Mouse (Mus musculus) T-cell, adult 2 months (primary cell): ENCODE measurements around the gene Slc46a1.

Experiments
- DNase-seq: peaks from one replicate; pipeline ENCODE4 v3.0.0; 2022; ENCODE audit warnings: low spot score

The Slc46a1 gene

DNA sequence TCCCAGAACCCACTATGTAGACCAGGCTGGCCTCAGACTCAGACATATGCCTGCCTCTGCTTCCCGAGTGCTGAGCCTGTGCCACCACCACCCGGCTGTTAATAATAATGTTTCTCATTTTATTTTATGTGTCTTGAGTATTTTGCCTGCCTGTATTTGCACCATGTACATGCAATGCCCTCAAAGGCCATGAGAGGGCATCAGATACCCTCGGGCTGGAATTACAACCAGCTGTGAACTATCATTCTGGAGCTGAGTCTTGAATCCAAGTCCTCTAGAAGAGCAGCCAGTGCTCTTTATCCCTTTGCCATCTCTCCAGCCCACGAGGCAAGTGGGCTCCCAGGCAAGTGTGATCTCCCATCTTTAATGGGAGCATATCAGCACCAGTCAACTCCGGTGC, 10.2 kb upstream of the Slc46a1 start:
- DNase-seq, result peak; percentile 33

DNA sequence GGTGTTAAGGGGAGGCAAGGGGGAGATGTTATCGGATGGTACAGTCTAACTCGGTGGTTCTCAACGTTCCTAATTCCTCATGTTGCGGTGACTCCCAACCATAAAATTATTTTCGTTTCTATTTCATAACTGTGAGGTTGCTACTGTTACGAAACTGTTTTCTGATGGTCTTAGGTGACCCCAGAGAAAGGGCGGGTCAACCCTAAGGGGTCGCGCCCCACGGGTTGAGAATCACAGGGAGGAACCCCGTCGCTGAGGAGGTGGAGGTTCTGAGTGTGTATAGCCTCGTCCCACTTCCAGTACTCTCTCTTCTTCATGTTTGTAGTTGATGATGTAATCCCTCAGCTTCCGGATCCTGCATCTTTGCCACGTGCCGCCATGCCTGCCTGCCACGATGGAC, 6.8 kb upstream of the Slc46a1 start:
- no peak for DNase-seq

DNA sequence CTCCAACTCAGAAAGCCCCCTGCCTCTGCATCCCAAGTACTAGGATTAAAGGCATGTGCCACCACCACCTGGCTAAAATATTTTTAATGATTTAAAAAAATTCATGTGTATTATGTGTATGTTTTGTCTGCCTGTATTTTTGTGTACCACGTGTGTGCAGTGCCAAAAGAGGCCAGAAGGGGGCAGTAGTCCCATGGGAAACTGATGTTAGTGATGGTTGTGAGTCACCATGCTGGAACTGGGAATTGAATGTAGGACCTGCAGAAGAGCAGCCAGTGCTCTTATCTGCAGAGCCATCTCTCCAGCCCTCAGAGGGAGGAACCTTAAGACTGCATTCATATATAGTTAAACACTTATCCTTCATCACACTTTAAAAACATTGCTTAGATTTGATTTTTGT, 3.6 kb upstream of the Slc46a1 start:
- no peak for DNase-seq

DNA sequence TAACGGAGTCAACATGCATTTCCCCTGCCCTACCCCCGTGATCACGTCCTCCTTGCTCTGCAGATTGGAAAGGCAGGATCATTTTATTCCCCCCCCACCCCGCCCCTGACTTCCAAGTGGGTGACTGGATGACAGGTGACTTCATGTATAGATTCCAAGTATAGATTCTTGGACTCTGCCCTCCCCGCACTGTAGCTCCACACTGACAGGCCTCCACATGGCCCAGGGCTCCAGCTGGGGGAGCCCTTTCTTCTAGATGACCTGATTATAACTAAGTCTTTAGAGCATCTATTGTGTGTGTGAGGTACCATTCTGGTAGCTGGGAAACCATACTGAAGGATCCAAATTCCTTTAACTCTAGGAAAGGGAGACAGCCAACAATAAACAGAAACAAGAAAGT, 2.8 kb upstream of the Slc46a1 start:
- DNase-seq, result no peak

DNA sequence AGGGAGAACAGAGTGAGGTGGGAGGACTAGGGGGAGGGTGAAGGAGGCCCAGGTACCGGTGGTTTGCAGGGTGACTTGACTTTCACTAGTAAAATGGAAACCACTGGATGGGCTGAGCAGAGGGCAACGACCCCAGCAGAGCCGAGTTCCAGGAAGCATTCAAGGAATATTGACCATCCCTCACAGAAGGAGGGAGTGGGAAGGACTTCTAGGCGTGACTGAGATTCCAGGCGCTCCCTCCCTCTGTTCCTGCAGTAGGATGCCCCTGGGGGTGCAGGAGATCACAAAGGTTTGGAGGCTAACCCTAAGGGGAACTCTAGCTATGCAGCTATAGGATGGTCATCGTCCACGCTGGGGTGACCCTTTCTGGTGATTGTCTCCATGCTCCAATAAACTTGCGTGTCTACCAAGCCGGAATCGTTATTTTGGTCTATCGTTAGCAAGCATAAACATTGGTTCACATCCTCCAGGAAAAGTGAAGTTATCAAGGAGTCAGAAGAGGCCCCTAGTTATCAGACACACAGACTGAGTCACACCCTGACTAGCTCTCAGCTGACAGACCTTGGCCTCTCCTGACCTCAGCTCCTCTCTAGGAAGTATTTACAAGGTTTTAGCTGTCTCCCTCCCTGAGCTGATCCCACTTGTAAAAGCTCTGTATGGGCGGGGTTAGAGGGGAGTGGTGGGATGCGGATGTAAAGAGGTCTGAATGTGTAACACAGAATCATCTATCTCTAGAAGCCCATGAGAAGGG, 2.0 kb upstream of the Slc46a1 start:
- no peak for DNase-seq

DNA sequence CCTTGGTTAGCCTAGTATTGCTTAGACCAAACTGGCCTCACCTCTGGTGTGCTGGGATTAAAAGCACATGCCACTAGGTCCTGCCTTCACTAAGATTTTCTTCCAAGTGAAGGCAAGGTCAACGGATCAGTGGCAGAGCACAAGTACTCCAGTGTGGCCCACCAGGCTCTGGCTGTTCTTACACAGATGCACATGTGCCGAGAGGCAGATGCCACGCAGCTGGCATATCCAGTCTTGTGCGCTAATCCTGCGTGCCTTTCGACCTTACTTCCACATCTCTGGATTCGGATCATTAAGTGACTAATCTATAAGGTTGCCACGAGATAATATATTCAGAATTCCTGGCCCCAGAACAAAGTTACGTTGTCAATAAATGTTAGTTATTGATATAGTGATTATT, 381 bp upstream of the Slc46a1 start:
- no peak for DNase-seq

DNA sequence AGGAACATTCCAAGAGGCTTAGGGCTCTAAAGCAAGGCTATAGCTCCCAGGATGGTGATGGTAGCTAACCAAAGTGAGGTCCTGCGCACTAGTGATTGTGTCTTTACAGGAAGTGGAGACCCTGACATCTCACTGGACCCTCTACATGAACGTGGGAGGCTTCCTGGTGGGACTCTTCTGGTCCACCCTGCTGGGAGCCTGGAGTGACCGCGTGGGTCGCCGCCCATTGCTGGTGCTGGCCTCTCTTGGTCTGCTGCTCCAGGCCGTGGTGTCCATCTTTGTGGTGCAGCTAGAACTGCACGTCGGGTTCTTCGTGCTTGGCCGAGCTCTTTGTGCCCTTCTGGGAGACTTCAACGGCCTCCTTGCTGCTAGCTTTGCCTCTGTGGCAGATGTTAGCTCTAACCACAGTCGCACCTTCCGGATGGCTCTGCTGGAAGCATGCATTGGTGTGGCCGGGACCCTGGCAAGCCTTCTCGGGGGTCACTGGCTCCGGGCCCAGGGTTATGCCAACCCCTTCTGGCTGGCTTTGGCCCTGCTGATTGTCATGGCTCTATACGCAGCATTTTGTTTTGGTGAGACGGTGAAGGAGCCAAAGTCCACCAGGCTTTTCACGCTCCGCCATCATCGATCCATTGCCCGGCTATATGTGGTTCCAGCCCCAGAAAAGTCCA, 880 bp downstream of the Slc46a1 start:
- no peak for DNase-seq

DNA sequence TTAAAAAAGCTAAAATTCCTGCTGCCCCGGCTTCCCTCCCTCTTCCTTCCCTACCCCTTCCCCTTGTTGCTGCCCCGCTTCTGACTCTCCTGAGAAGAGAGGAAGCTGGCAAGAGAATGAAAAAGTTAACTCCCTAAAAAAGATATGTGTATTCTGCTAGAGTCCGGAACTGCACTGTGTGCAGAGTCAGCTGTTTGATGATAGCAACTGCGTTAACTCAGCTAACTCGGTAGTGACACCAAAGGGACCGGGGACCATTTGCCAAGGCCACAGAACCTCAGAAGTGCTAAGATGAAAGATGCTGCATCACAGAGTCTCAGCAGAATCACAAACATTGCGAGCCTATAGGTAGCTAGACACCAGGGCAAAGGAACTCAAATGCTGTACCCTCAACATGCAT, 2.0 kb downstream of the Slc46a1 start:
- DNase-seq, result no peak

DNA sequence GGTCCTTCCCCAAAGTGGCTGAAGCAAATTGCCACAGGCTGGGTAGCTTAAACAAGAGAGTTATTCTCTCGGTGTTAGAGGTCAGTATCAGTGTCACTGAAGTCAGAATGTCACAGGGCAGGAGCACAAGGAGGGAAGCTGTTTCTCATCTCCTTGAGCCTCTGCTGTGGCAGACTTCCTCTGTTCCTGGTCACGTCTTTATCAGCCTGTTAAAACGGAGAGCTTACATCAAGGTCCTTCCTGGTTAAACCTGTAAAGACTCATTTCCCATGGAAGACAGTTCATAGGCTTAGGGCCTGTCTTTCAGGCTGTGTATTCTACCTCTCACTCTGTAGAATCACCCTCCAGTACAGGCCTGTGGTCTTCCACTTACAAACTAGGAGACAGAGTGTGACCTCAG, 2.4 kb downstream of the Slc46a1 start:
- no peak for DNase-seq

DNA sequence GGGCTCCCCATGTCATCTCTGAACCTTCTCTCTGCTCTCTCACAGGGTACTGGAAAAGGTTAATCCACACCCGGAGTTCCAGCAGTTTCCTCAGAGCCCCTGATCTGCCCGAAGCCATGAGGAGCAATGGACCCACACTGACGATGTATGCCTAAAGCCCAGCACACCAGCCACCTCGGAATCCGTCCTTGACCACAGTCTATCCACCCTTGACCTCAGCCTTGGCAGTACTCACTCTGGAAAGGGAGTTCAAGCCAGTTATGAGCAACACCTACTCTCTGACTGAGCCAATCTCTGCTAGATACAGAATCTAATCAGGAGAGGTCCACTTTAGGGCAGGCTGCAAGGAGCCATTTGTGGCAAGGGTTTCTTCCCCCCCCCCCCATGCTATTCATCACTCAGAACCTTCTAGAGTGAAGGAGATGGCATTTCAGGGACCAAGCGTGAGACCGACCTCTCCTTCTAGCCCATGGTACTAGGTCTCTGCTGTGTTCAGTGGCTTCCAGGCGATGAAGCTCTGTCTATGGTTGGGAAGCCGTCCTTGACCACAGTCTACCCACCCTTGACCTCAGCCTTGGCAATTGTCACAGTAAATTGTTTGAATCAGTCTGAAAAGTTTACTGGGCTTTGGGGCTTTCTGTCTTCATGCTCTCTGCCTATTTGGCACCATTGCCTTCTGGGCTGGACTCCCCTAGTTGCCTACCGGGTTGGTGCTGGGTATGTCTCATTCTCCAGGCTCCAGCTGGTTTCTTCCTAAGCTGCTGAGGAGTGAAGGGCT, 6.0 kb downstream of the Slc46a1 start:
- no peak for DNase-seq

DNA sequence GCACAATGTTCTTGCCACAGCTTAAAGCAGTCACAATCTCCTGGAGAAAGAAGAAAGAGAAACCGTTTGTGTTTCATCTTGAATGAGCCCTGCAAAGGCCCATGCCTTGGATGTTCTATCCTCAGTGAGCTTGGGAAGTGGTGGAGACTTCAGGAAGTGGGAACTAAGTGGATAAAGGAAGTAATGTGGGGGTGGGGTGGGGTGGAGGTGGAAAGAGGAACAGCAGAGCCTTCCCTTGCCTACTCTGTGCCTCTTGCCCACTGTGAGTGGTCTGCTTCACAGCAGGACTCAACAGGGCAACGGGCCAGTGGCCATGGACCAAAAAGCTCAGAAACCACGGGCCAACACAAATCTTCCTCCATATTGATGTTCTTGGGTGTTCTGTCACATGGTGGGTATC, 9.8 kb downstream of the Slc46a1 start:
- no peak for DNase-seq

DNA sequence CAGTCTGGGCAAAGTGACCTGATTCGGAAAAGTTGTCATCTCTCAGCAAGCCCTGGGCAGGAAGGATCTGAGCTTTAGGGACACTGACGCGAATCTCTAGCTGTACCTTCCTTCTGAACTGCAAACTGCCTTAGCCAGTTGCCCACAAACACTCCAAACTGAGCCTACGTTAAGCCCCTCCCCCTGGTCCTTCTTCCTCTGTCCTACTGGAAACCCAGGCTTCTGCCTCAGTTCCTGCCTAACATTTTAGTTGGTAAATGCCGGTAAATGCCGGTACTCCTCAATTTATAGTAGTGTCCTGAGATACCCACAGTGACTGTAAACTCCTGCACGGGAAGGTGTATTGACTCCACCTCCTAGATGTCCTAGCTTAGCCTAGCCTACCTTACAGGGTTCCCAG, 18.1 kb downstream of the Slc46a1 start:
- DNase-seq, result no peak

DNA sequence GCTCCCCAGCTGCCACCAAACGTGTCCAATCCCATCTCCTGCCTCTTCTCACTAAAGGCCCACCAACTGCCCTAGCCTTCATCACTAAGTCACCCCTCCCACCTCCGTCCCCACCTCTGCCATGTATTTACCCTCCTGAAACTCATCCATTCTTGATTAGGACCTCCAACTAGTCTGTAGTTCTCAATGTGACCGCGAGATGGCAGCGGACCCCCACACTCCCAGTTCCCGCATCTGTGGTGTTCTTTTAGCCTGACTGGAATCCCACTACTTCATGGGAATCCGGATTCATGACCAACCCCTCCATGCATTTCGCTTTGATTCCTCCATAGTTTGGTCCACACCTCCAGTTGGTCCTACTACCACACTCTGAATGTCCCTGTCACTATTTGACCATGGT, 22.7 kb downstream of the Slc46a1 start:
- peak; percentile 56 for DNase-seq

DNA sequence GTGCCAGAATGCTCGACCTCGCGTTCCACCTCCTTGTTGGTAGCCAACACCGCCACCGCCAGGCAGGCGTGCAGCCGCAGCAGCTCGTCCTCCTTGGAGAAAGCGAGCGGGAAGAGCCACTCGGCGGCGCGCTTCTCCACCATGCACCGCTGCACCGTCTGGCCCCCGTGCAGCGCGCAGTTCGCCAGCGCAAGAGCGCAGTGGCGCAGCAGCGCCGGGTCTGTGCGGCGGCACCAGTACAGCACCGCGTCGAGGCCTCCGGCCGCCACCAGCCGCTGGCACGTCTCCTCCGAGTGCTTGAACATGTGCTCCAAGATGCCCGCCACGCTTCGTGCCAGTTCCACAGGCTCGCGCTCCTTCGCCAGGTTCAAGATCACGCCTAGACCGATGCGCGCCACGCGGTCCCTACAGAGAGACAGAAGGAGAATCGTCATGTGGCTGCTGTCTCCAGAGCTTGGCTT, 25.3 kb downstream of the Slc46a1 start:
- no peak for DNase-seq

DNA sequence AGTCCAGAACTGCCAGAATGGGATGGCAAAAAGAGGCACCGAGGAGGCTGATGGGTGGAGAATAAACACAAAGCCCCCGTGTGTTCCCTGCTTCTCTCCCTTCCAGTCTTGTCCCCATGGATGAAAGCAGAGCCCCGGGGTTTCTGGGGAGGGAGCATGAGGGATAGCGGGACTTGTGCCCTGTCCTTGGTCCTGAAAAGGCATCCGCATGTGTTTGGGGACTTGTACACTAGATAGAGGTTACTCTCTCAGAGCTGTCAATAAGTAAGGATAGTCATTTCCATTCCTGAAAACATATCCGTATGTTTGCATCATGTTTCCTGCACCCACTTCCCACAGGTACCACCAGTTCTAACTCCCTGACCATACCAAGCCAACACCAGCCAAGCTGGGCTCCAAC, 30.4 kb downstream of the Slc46a1 start:
- DNase-seq, result no peak

DNA sequence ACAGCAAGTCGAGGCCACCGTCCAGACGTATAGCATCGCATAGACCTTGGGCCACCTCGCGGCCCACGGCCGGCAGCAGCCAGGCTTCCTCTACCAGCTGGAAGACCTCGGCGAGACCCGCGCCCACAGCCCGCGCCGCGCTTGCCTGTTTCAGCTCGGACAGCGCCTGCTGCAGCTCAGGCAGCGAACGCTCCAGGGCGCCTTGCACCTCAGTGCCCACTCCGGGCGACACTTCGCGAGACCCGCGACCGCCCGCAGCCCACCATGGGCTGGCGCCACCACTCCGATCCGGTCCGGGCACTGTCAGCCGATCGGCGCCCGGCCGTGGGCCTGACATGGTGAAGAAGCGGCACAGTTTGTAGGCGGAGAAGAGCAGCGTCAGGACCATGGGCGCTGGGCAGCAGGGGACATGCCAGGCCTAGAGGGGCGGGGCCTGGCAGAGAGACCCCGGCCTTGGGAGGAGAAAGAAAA, 31.6 kb downstream of the Slc46a1 start:
- peak; percentile 12 for DNase-seq

DNA sequence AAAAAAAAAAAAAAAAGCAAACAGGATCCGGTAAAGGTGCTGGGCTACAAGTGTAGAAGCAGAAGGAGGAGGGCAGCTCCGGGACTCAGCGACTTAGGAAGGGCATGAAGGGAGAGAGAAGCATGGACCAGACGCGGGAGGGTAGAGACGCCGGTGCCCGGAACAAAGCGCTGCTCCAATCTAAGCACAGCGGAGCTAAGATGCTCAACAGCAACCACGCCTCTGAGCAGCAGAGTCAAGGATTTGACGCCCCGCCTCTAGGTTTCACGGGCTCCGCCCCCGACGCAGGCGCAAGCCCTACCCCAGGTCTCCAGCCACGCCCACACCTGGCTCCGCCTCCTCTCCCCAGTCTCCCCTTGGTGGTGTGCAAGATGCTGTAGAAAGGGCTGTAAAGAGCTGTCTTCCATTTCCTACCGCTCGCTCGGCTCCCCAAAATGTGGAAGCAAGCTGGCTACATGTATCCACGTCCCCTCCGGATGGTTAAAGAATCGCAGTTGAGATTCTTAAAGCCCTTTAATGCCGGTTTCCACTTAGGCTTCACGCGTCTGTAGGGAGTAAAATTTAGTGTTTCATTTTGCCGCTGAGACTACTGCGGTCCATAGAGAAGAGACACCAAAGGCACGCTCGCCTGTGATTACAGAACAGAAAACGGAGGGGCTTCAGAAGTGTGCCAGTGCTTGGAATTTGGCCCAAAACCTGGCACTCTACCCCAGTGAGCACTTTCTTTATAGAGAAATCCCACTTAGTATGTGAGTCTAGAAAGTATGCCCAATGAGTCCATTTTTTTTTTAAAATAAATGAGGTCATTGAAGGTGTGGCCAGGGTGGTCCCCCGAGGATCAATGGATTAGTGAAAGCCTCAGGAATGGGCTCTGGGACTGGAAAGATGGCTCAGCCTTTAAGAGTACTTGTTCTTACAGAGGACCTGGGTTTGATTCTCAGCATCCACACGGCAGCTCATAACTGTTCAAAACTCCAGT, 32.3 kb downstream of the Slc46a1 start, which contains the start of gene Sarm1:
Gene Sarm1, minus strand, starts transcription at position 211 of the 979 bp plus-strand sequence.
- peak; percentile 98 for DNase-seq

DNA sequence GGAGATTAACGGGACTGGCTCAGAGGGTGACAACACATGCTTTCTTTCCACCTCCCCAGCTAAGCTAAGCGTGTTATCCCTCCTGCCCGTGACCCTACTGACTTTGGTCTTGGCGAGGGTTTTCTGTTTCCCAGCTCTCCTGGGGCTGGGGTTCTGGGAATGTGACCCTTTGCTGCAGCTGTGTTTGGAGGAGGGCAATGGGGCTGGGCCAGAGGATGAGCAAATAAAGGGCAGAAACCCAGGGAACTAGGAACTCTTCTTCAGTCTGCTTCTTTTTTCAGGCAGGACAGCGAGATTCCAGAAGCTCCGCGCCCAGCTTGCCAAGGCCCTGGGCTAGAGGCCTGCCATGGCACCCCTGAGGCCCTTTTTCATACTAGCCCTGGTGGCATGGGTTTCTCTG, 33.5 kb downstream of the Slc46a1 start, which contains the start of gene Vtn:
Gene Vtn, plus strand, starts transcription at position 88 of the 400 bp plus-strand sequence.
- no peak for DNase-seq

DNA sequence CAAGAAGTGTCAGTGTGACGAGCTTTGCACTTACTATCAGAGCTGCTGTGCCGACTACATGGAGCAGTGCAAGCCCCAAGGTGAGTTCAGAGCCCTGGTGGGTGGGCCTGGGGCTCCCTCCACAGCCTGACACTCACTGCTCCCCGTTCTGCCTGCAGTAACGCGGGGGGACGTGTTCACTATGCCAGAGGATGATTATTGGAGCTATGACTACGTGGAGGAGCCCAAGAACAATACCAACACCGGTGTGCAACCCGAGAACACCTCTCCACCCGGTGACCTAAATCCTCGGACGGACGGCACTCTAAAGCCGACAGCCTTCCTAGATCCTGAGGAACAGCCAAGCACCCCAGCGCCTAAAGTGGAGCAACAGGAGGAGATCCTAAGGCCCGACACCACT, 34.0 kb downstream of the Slc46a1 start:
- DNase-seq, result no peak

DNA sequence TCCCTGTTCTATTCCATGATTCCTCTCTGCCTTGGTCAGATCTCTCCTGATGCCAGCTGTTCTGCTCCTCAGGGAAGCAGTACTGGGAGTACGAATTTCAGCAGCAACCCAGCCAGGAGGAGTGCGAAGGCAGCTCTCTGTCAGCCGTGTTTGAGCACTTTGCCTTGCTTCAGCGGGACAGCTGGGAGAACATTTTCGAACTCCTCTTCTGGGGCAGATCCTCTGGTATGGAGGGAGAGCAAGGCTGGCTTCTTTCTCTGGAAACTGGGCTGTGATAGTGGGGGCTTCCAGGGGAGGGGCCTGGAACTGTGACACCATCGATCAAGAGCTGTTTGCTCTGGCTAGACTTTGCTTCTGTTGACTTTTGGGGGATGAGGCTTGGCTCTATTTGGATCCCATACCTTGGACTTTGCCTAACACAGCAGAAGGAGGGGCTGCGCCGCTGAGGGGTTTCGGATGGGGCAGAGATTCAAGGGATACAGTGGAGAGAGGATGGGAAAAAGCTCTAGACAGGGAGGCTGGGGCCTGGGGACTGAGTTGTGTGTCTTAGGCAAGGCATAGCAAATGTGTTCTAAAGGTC, 35.2 kb downstream of the Slc46a1 start:
- DNase-seq, result no peak

DNA sequence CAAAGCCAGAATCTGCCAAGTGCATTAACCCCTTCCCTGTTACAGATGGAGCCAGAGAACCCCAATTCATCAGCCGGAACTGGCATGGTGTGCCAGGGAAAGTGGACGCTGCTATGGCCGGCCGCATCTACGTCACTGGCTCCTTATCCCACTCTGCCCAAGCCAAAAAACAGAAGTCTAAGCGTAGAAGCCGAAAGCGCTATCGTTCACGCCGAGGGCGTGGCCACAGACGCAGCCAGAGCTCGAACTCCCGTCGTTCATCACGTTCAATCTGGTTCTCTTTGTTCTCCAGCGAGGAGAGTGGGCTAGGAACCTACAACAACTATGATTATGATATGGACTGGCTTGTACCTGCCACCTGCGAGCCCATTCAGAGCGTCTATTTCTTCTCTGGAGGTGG, 36.0 kb downstream of the Slc46a1 start:
- DNase-seq, result no peak
